ENCODE assay signal across 24 mouse cellular contexts in genomic region chr17:27767120-27767519, GRCm38 (mm10). TPM values are rescaled to one million over a fixed set of nuclear protein-coding genes. Genes with fewer than 3 reads are reported as not detected.
A peak's percentile ranks its signal among the peaks of the same experiment; 100 is the strongest.
DNase-seq lines count a peak whose midpoint lies in the region; ATAC-seq lines count a peak whose summit lies in the region.
"Had no signal": no experiment of that assay in that cellular context is flagged by ENCODE, and none has a peak within 500 bp of the region (broad histone marks: within the 10 kb centered on the region; RNA-seq: fewer than 3 reads in every experiment).

No protein-coding gene starts in this region.

- peak; percentile 24 for ATAC-seq in megakaryocyte progenitor cell, adult 5-6 weeks (replicated peaks; ENCODE audit: poor library complexity)
- no peak for ATAC-seq in forebrain, embryonic 16.5 days
- no peak for ATAC-seq in megakaryocyte-erythroid progenitor cell, adult 5-6 weeks (replicated peaks; ENCODE audit: low FRiP score, low TSS enrichment, poor library complexity, severe bottlenecking)
- ATAC-seq: liver, embryonic 12.5 days; midbrain, embryonic 15.5 days had no signal

- intact Hi-C loops in left cerebral cortex, postnatal 36 days (cut with DNase I), result loop anchor here (5.0 kb wide), 1 partner anchor 110 kb away; the partner anchor contains the start of gene Pacsin1
- intact Hi-C loops in left cerebral cortex, postnatal 4 days (cut with DNase I), result no loop called here

- no peak overlapping the region for H3K4me2 ChIP-seq in forebrain, embryonic 16.5 days (ENCODE audit: low read length)
- H3K4me2 ChIP-seq: limb, embryonic 12.5 days; liver, embryonic 12.5 days; midbrain, embryonic 15.5 days; neural tube, embryonic 15.5 days had no signal

- H3K9me3 ChIP-seq in forebrain, embryonic 16.5 days (ENCODE audit: control insufficient read depth, low read length), result 0 out of 2 replicates have a peak, but pooled peaks cover 6% of the 10 kb centered on the region
- H3K9me3 ChIP-seq: midbrain, embryonic 15.5 days; neural tube, embryonic 15.5 days had no signal

- no peak overlapping the region for H3K27ac ChIP-seq in forebrain, embryonic 16.5 days (ENCODE audit: low read length)
- H3K27ac ChIP-seq: forebrain, embryonic 10.5 days; heart, embryonic 10.5 days; hindbrain, embryonic 10.5 days; limb, embryonic 12.5 days; liver, embryonic 12.5 days; midbrain, embryonic 15.5 days; neural tube, embryonic 15.5 days had no signal

- WGBS in forebrain, embryonic 16.5 days, result 93% methylated on average over 5 of the region's 5 CpGs

- no peak overlapping the region for H3K9ac ChIP-seq in forebrain, embryonic 16.5 days (replicated peaks; ENCODE audit: low read depth, low read length)
- H3K9ac ChIP-seq: limb, embryonic 12.5 days; liver, embryonic 12.5 days; midbrain, embryonic 15.5 days; neural tube, embryonic 15.5 days had no signal

- no peaks in the 10 kb centered on the region for H3K27me3 ChIP-seq in forebrain, embryonic 16.5 days (replicated peaks; ENCODE audit: control insufficient read depth, insufficient read depth, low read length)
- H3K27me3 ChIP-seq: limb, embryonic 12.5 days; liver, embryonic 12.5 days; midbrain, embryonic 15.5 days; neural tube, embryonic 15.5 days had no signal

- no peaks in the 10 kb centered on the region; the same call in 1 of the 2 replicates for H3K4me1 ChIP-seq in forebrain, embryonic 16.5 days (replicated peaks; ENCODE audit: control insufficient read depth, insufficient read depth, low read length)
- H3K4me1 ChIP-seq: forebrain, embryonic 10.5 days; limb, embryonic 12.5 days had no signal

- DNase-seq in frontal cortex, adult 2 months (ENCODE audit: extremely low spot score in 1 of 2, low spot score in 1 of 2), result peak; percentile 24 to 46
- no peak for DNase-seq in frontal cortex, postnatal 14 days (ENCODE audit: low spot score in 2 of 2)
- DNase-seq in left cerebral cortex, postnatal 36 days (ENCODE audit: low spot score in 2 of 2), result peak; percentile 35
- no peak for DNase-seq in left cerebral cortex, postnatal 4 days
- DNase-seq in brain, adult 2 months (ENCODE audit: low read depth, low spot score), result peak; percentile 80
- DNase-seq: cerebellum, adult 11-12 months; gastrocnemius, postnatal 36 days; kidney, adult 18-20 months; kidney, postnatal 14 days; lung, adult 2 months; spleen, adult 18-20 months; thymus, postnatal 14 days had no signal

- 0 out of 2 replicates have a peak, but pooled peaks cover 2% of the 10 kb centered on the region for H3K36me3 ChIP-seq in forebrain, embryonic 16.5 days (ENCODE audit: control insufficient read depth, insufficient read depth)

- no peak overlapping the region for H3K4me3 ChIP-seq in forebrain, embryonic 16.5 days (replicated peaks; ENCODE audit: low read length)
- H3K4me3 ChIP-seq: forebrain, embryonic 10.5 days; heart, embryonic 10.5 days; hindbrain, embryonic 10.5 days; limb, embryonic 12.5 days; liver, embryonic 12.5 days; midbrain, embryonic 15.5 days; neural tube, embryonic 15.5 days had no signal

RNA-seq across cellular contexts. Expression of gene Spdef, which starts 38.4 kb away (rescaled TPM):
- 0.80 and 0.95 TPM in 2 replicates for polyA plus RNA-seq in frontal cortex, adult 2 months (2012; rRNA removed)
- under 1 TPM; 0.48 to 0.49 TPM for total RNA-seq in left cerebral cortex, postnatal 36 days (2021)
- 1 to 10 TPM; 2.8 to 5.8 TPM for total RNA-seq in left cerebral cortex, postnatal 4 days (2021)
- not detected in 2 replicates for total RNA-seq in megakaryocyte progenitor cell, adult 5-6 weeks (2015)
- total RNA-seq in megakaryocyte progenitor cell, adult 5-6 weeks (2017), result not detected in 2 replicates
- 0.27 and 0.70 TPM in 2 replicates for polyA plus RNA-seq in forebrain, embryonic 16.5 days (2015; fragmentation: Nextera tagmentation; extraction: Ambion mirVana)
- total RNA-seq in megakaryocyte-erythroid progenitor cell, adult 5-6 weeks (2014; fragmentation: Nextera tagmentation), result not detected in 2 replicates
- total RNA-seq in megakaryocyte-erythroid progenitor cell, adult 5-6 weeks (2017), result not detected in 2 replicates
- total RNA-seq: adrenal gland, postnatal 14 days; G1E; gastrocnemius, postnatal 36 days had no signal
- polyA plus RNA-seq: liver, embryonic 12.5 days had no signal

RNA-seq across cellular contexts. Expression of gene D17Wsu92e, which starts 53.3 kb away (rescaled TPM):
- 157 and 178 TPM in 2 replicates for polyA plus RNA-seq in frontal cortex, adult 2 months (2012; rRNA removed)
- 100 to 1,000 TPM; 205 to 222 TPM for total RNA-seq in left cerebral cortex, postnatal 36 days (2021)
- 10 to 100 TPM; 90.2 to 90.3 TPM for total RNA-seq in left cerebral cortex, postnatal 4 days (2021)
- total RNA-seq in megakaryocyte progenitor cell, adult 5-6 weeks (2015), result 27.6 and 32.4 TPM in 2 replicates
- 46.4 and 57.5 TPM in 2 replicates for total RNA-seq in megakaryocyte progenitor cell, adult 5-6 weeks (2017)
- polyA plus RNA-seq in forebrain, embryonic 16.5 days (2015; fragmentation: Nextera tagmentation; extraction: Ambion mirVana), result 11.9 and 12.4 TPM in 2 replicates
- total RNA-seq in megakaryocyte-erythroid progenitor cell, adult 5-6 weeks (2014; fragmentation: Nextera tagmentation), result 66.2 and 76.6 TPM in 2 replicates
- total RNA-seq in megakaryocyte-erythroid progenitor cell, adult 5-6 weeks (2017), result 90.1 and 90.5 TPM in 2 replicates

Comparison
In these comparisons a context has a peak if more than half of its experiments do, and no peak if none do; other contexts are left out.
1. DNase-seq: peak in frontal cortex, adult 2 months (2 of 2), left cerebral cortex, postnatal 36 days (2 of 2) and brain, adult 2 months (single experiment); none in frontal cortex, postnatal 14 days (0 of 2) and left cerebral cortex, postnatal 4 days (single experiment).